Mouse (Mus musculus): ENCODE measurements around the gene Fnd3c2.
"Not testable (repeated sequence)": the region's sequence is repeated elsewhere in the genome, so short reads cannot be mapped to it uniquely, and the experiment has no call there.

The Fnd3c2 gene

GRCm38 (mm10) chrX:106255276-106255675, at the start of gene Fnd3c2:
Fnd3c2 (minus strand) TSS chrX:106255376.
- no peak for DNase-seq (ENCODE audit: inconsistent age in 2 of 2, low spot score in 1 of 2)

GRCm38 (mm10) chrX:106284441-106284840, 29.3 kb upstream of the Fnd3c2 start:
- no peak for DNase-seq (ENCODE audit: inconsistent age in 2 of 2, low spot score in 1 of 2)

GRCm38 (mm10) chrX:106221058-106221457, 34.1 kb downstream of the Fnd3c2 start, which contains the start of gene Taf9b:
Taf9b (minus strand) TSS chrX:106221158.
- no peak for DNase-seq (ENCODE audit: inconsistent age in 2 of 2, low spot score in 1 of 2)

DNA sequence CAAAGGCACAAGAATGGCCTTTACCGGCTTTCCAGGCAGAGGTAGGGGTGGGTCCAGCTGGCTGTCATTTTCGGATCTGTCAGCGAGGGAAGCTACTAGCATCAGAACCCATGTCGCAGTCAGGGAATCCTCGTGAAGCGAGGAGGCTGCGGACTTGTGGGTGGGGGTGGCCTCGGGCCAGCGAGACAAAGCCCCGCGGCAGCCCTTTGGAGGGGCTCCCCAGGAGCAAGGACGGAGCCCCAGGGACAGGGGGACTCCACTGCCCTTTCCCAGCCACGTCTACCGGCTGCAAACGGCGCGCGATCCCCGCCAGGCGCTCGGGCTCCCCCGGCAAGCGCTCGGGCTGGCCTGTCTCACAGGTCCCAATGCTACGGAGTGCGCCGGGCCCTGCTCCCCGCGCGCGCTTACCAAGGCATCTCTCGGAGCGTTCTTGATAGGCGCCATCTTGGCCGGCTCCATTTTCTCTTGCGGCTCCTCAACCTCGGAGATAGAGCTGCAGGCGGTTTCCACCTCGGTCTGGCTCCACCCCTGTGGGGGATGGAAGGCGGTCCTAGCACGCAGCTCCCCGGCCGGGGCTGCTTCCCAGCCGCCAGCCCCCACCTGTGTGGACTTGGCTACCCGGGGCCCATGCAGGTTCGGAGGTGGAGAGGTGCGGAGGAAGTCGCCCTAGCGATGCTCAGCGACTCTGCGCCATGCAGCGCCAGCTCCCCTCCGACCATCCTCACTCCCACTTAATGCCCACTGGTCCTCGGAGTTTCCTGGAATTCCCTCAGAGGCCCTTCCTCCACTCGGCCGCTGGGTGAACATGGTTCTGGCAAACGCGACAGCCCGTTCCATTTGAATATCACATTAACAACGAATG, 35.8 kb downstream of the Fnd3c2 start:
- peak; percentile 79 to 91 for DNase-seq (ENCODE audit: inconsistent age in 2 of 2, low spot score in 1 of 2)

- DNase-seq (ENCODE audit: inconsistent age in 2 of 2, low spot score in 1 of 2) = no peak
Observed at GRCm38 (mm10) chrX:106209100-106209499, 46.1 kb downstream of the Fnd3c2 start.

GRCm38 (mm10) chrX:106198904-106199303, 56.3 kb downstream of the Fnd3c2 start:
- peak in 1 of 2 experiments; percentile 37 for DNase-seq (ENCODE audit: inconsistent age in 2 of 2, low spot score in 1 of 2)

- DNase-seq (ENCODE audit: inconsistent age in 2 of 2, low spot score in 1 of 2) = peak in 1 of 2 experiments; percentile 53
Observed at GRCm38 (mm10) chrX:106197308-106197707, 57.9 kb downstream of the Fnd3c2 start.

GRCm38 (mm10) chrX:106194361-106194760, 60.8 kb downstream of the Fnd3c2 start:
- not testable (repeated sequence) for DNase-seq (ENCODE audit: inconsistent age in 2 of 2, low spot score in 1 of 2)

- peak in 1 of 2 experiments; percentile 63 for DNase-seq (ENCODE audit: inconsistent age in 2 of 2, low spot score in 1 of 2)
Observed at GRCm38 (mm10) chrX:106190091-106190490, 65.1 kb downstream of the Fnd3c2 start.

- DNase-seq (ENCODE audit: inconsistent age in 2 of 2, low spot score in 1 of 2) = peak in 1 of 2 experiments; percentile 30
Observed at GRCm38 (mm10) chrX:106189356-106189755, 65.8 kb downstream of the Fnd3c2 start.

GRCm38 (mm10) chrX:106187737-106188136, 67.4 kb downstream of the Fnd3c2 start:
- peak; percentile 46 to 79 for DNase-seq (ENCODE audit: inconsistent age in 2 of 2, low spot score in 1 of 2)

DNA sequence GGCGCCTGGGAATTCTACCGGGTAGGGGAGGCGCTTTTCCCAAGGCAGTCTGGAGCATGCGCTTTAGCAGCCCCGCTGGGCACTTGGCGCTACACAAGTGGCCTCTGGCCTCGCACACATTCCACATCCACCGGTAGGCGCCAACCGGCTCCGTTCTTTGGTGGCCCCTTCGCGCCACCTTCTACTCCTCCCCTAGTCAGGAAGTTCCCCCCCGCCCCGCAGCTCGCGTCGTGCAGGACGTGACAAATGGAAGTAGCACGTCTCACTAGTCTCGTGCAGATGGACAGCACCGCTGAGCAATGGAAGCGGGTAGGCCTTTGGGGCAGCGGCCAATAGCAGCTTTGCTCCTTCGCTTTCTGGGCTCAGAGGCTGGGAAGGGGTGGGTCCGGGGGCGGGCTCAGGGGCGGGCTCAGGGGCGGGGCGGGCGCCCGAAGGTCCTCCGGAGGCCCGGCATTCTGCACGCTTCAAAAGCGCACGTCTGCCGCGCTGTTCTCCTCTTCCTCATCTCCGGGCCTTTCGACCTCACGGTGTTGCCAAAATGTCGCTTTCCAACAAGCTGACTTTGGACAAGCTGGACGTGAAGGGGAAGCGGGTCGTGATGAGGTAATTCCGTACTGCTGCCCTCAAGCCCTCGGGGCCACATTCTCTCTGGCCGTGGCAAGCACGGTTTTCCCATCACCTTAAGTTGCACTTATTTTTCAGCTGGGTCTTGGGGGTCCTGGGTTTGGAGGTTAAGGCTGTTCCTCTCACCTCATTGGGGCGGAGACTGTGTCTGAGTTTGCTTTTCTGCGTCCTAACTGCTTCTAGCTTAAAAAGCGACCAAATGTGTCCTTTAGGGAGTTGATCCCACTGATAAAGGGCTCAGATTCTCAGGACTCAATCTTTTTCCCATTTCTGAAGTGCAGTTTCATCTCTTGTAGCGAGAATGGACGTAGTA, 68.2 kb downstream of the Fnd3c2 start, which contains the start of gene Pgk1:
Pgk1 (plus strand) TSS at position 388 of the 937 bp plus-strand sequence.
- DNase-seq (ENCODE audit: inconsistent age in 2 of 2, low spot score in 1 of 2) = peak; percentile 93 to 95

- DNase-seq (ENCODE audit: inconsistent age in 2 of 2, low spot score in 1 of 2) = no peak
Observed at GRCm38 (mm10) chrX:106185706-106186105, 69.5 kb downstream of the Fnd3c2 start.
